Mouse (Mus musculus) frontal cortex, adult (tissue): ENCODE results near the gene Tmem51.
"Not testable (repeated sequence)": the region's sequence is repeated elsewhere in the genome, so short reads cannot be mapped to it uniquely, and the experiment has no call there.

ENCODE experiments used
- ATAC-seq: cut with Nextera tagmentation; 2 replicates; pipeline ENCODE4 v1.9.2; 2017; ENCODE audit warnings: mild to moderate bottlenecking, moderate library complexity, mixed read lengths; ENCODE audit not compliant: low TSS enrichment

Tmem51 gene

DNA sequence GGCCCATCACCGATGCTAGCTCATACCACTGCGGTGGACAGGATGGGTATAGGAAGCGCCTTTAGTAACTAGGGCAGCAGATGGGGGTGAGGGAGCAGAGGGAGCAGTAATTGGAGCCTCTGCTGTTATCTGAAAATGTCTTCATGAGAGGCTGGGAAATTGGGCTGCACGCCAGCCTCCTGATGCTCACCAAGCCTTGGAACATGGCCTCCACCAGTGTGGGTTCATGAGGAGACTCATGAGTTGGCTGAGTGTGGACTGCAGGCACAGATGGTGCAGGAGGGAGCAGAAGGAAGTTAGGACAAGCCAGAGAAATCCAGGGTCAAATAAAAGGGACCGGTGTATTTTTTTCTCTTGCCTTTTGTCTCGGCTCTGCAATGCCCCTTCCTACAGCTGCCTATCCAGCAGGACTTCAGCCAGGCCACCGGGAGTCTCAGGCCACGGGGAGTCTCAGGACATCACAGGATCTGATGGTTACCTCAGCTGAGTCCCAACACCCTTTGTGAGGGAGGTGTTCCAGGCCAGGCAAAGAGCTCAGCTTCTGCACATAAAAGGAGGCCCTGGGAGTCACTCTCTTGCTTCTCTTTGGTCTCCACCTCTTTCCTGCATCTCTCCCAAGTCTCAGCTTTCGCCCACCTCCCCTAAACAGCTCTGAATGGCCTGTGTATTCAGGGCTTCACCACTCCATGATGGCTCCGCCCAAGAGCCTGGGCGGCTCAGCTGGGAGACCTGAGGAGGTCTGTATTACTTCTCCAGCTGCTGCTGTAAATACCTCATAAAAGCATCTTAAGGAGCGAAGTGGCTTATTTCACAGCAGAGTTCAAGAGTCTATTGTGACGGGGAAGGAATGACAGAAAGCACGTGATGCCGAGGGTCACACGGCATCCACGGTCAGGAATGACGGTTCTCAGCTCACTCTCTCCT is 23.4 kb downstream of the Tmem51 start:
- no peak for ATAC-seq

DNA sequence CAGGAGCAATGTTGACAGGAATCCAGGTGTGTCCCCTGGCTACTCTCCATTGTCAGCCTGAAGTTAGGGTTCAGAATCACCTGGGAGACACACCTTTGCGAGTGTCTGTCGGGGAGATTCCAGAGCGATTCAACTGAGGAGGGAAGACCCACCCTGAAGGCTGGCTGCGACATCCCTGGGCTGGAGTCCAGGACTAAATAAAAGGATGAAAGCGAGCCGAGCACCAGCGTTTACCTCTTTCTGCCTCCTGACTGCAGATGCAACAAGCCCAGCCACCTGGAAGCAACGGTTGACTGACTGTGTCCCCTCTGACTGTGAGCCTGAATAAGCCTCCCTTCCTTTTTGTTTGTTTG is 24.3 kb downstream of the Tmem51 start:
- ATAC-seq: no peak

DNA sequence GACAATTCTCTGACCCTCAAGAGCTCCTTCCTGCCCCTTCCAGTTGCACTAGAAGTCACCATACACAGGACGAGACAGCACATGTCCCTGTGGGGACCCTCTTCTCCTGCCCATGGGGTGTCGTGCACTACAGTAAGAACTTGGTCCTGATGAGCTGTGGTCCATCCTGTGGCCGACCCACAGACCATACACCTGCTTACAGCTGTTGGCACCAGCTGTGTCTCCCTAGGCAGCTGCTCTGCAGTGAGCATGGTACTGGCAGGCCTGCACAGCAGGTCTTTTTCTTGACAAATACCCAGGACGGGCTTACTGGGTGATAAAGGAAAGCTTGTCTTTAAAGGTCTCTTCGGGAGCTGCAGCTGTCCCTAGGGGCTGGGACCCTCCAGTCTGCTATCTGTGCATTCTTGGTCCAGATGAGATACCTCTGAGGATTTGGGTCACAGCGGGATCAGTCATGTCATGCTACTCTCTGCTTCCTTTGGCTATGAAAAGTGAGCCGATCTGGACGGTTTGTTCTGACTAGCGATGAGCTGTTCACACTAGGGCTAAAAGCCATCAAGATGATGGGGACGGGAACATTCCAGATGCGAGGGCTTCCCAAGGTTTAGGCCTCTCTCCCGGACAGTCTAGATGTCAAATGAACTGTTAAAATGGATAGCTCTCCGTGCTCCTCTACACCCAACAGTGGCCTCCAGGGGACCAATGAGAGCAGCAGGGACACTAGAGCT is 24.8 kb downstream of the Tmem51 start:
- ATAC-seq: no peak

GRCm38 (mm10) chr4:142057529-142058216 is 26.4 kb downstream of the Tmem51 start:
- ATAC-seq: peak; percentile 65

DNA sequence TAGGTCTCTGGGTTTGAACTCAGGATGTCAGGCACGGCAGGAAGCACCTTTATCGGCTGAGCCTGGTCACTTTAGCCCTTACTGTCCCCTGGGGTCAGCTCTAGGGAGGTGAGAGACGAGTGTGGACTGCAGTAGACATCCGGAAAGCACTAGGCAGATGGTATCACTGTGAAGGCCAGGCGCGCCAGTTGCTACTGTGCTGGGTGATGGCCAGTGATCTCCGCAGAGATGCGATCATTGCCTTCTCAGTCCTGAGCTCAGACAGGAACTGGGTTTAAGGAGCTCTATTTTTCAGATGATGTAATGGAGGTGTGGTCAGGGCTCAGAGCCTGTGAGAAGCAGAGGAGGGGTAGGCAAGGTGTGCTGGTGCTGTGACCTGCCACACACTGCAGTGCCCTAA is 28.5 kb downstream of the Tmem51 start:
- ATAC-seq: no peak

- no peak for ATAC-seq
Observed at GRCm38 (mm10) chr4:142054580-142054979, 29.5 kb downstream of the Tmem51 start.

DNA sequence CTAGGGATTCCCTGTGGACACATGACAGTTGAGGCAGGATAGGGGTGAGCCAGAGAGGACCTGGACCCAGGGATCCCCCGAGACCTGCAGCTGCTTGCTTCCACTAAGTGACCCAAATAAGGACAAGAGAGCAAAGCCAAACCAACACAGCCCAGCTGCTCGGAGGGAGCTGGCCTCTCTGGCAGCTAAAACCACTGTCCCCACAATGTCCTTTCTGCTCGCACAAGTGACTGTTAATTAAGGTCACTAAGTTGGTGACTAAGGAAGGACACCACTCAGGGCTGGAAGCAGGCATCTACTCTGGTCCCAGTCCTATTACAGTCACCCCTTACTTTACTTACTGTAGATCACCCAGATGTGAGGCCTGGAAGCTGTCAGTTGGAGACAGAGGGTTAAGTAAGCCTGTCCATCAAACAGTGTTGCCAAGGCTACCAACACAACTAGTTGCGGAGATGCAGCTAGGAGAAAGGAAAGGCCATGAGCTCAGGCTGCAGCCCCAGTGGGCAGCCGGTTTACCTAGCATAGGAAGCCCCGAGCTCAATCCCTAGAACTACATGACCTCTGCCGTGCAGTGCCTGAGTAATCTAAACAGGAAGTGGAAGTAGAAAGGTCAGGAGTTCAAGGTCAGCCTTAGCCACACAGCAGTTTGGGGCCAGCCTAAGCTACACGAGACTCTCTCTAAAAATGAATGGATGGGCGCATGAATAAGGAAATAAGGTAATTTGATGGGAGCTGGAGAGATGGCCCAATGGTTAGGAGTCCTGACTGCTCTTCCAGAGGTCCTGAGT is 30.2 kb downstream of the Tmem51 start:
- ATAC-seq: no peak

DNA sequence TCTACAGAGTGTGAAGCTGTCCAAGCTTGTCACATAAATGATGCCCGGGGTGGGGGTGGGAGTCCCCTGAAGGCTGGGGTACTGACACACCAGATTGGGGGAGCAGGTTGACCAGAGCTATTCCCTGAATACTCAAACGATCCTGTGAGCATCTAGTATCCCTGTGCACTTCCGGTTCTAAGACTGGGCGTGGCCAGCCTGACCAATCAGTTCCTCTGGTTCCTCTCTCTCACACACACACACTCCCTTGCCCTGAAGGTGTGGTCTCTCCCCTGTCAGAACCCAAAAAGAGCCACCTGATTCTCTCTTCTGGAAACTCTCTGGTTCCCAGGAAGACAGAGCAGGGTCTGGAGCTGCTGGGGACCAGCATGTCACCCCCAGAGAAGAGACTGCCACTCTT is 30.8 kb downstream of the Tmem51 start:
- ATAC-seq: no peak

DNA sequence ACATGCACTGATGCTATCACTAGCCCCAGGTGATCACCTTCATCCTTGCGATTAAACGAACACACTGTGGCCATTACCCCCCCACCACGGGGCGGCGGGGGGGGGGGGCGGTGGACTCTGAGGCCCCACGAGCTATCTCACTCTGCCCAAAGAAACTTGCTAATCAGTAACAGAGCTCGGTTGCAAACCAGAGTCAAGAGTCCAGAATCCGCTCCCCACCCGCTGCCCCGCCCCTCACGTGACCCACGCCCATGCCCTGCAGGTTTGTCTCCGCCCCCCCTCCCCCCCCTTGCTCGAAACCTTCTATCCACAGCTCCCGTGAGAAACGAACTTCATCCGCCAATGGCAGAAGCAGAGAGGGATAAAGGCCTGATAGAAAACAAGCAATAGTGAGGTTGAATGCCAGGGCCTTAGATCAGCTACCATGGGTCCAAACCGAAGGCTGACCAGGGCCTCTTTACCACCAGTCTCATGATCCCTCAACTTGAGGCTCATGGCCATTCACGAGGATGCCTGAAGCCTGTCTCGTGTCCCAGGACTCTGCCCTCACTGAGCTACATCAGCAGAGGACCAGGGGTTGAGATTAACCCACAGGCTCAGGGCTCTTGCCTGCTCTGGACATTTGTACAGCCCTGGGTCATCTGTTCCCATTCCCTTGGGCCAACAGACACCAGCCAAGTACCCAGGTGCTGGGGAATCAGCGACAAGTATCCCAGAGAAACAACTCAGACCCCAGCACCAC is 31.5 kb downstream of the Tmem51 start:
- no peak for ATAC-seq

GRCm38 (mm10) chr4:142051883-142052282 is 32.2 kb downstream of the Tmem51 start:
- not testable (repeated sequence) for ATAC-seq

DNA sequence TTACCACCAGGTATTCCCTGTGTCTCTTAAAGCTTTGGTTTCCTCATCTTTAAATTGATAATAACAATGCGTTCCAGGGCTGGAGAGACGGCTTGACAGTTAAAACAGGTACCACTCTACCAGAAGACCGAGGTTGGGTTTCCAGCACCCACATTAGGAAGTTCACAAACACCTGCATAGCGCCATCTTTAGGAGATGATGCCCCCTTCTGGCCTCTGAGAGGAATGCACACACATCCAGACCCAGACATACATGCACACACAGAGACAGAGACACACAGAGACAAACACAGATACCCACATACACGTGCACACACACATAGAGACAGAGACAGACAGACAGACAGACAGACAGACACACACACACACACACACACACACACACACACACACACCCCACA is 34.1 kb downstream of the Tmem51 start:
- no peak for ATAC-seq

DNA sequence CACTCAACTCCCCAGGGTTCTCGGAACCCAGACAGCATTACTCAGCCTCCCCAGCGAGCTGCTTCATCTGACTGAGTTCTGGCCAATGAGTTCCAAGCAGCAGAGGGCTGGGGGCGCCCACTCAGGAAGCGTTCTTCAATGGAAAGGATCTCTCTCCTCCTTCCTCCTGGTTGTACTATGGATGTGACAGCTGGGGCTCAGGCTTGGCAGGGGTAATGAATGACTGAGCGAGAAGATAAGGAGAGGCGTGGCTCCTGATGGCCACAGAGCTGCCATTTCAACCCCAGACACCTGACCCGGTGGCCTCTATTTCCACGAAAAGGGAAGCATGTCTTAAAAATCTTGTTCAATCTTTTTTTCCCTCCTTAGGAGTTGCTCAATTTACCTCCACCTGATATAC is 35.7 kb downstream of the Tmem51 start:
- no peak for ATAC-seq

GRCm38 (mm10) chr4:142047005-142047404 is 37.1 kb downstream of the Tmem51 start:
- no peak for ATAC-seq

DNA sequence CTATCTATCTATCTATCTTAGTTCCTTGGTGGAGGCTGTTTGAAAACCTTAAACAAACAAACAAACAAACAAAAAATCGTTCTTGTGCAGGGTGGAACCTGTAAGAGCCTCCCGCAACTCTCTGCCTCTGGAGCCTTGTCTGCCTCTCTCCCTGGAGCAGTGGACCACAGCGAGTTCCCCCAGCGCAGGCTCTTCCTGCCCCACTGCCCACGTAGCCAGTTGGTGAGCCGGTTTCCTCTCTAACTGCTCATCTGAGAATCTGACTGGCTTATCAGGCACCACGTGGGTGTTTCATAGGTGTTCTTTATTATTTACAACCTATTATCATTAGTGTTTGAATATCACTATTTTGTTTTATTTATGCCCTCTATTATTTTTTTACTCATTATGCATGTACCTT is 37.6 kb downstream of the Tmem51 start:
- ATAC-seq: no peak

DNA sequence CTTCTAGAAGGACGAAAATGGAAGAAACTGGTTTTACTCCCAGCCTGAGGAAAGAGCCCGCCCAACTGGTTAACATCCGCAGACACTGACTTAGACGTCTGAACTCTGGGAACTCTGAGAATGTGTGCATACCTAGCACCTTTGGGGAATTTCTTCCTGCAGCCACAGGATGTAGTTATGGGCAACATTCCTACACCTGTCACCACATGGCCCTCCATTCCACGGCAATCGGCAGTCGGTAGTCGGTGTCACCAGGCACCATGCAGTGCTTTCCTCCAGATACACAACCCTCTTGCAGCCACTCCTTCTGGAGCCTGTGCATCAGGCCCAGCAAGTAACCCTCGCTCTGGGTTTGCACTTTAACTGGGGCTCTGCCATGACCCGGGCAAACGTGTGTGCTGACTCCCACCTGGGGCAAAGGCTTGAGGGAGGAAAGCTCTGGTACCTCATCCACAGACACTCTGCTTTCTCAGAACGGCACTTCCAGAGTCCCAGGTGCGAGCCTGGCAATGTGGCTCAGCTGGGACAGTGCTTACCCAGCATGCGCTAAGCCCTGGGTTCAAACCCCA is 38.4 kb downstream of the Tmem51 start:
- no peak for ATAC-seq

GRCm38 (mm10) chr4:142044452-142044851 is 39.7 kb downstream of the Tmem51 start:
- no peak for ATAC-seq

GRCm38 (mm10) chr4:142039662-142040353 is 44.3 kb downstream of the Tmem51 start:
- ATAC-seq: no peak

GRCm38 (mm10) chr4:142037897-142038296 is 46.2 kb downstream of the Tmem51 start:
- ATAC-seq: no peak

GRCm38 (mm10) chr4:142028533-142028932 is 55.6 kb downstream of the Tmem51 start:
- no peak for ATAC-seq

- ATAC-seq: no peak
Observed at GRCm38 (mm10) chr4:142026965-142027364, 57.1 kb downstream of the Tmem51 start.
